Mouse (Mus musculus) splenic B cell, adult 2 months (primary cell): ENCODE results near the gene Ppp1r12b.

ENCODE experiments used
- DNase-seq: peaks from one replicate; pipeline ENCODE4 v3.0.0-alpha.2; 2011; ENCODE audit warnings: low read depth, low spot score
- H3K27me3 ChIP-seq: 2 replicates; pipeline ENCODE4 v1.6.1; 2012; ENCODE audit warnings: mild to moderate bottlenecking, low read length, moderate library complexity, mixed read lengths; ENCODE audit not compliant: control insufficient read depth, poor library complexity, insufficient read depth, severe bottlenecking
- H3K36me3 ChIP-seq: 2 replicates; pipeline ENCODE4 v1.6.1; 2012; ENCODE audit warnings: mild to moderate bottlenecking, low read length, moderate library complexity, mixed read lengths; ENCODE audit not compliant: control insufficient read depth, poor library complexity, insufficient read depth, severe bottlenecking

The Ppp1r12b gene

DNA sequence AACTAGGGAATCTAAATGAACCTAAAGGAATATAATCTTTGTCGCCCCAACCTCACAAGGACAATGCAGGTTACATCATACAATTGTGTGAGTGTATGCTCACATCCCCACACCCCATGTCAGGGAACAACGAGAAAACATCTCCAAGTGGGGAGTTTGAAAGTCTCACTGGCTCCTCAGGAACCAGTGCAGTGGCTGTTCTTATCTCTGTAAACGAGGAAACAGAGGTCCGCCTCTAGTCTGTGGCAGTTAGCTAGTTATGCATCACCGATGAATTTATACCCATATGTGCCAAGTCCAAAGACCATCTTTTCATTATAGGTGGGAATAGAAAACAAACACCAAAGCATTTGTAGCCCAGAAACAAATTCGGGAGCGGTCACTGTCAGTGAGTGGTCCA, 194.2 kb downstream of the Ppp1r12b start:
- Histone ChIP-seq H3K36me3 (no peaks in the 10 kb centered on the region), H3K27me3 (no peaks in the 10 kb centered on the region)
- no peak for DNase-seq

DNA sequence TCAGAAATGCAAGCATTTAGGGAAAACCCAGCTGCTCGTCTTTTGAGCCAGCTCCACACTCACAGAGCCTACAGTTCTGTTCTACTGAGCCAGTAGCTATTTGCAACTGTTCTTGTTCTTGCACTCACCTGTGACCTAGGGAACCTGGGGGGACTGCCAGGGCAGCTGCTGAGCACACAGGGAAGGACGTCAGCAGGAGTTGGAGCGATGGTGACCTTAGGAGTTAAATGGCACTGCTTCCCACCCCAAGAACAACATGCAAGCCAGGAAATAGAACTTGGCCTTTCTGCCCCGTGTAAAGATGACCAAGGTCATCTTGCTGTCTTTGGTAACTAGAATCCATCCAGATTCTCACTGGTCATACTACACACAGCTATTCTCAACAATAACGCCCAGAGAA, 195.1 kb downstream of the Ppp1r12b start:
- Histone ChIP-seq H3K27me3 (no peaks in the 10 kb centered on the region), H3K36me3 (no peaks in the 10 kb centered on the region)
- no peak for DNase-seq

DNA sequence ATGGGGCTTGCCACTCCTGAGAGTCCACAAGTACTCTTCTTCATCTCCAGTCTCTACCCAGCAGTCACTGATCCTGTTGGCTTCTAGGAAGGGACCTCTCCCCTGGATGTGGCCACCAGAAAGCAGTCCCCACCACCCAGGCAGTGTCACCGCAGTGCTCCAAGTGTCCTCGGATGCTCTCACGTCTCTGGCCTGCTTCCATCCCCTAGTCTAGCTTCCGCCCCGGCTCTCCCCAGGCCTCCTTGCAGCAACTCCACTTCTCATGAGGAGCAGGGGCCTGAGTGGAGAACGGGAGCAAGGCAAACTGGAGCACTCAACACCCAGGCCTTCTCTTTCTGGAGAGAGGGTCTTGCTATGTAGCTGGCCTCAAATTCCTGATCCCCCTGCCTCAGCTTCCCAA, 196.6 kb downstream of the Ppp1r12b start:
- H3K27me3 ChIP-seq, result no peaks in the 10 kb centered on the region
- H3K36me3 ChIP-seq, result no peaks in the 10 kb centered on the region
- no peak for DNase-seq

DNA sequence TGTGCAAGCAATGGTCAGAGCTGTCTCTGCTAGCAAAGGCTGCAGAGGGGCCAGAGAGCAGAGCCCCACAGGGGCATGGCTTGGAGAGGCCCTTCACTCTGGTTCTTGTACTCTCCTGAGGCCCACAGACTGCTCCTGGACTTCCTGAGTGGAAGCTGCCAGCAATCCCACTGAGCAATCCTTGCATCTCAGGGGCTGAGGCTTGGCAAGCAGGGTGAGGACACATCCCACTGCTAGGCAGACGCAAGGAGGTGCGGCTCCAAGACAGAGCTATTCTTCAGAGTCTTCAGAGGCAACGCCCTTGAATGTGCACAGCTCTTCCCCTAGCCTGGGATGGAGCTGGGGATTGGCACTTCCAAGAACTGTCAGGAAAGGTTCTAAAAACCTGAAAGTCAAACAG, 198.5 kb downstream of the Ppp1r12b start:
- no peak for DNase-seq
- no peaks in the 10 kb centered on the region for H3K27me3 ChIP-seq
- H3K36me3 ChIP-seq, result no peaks in the 10 kb centered on the region

DNA sequence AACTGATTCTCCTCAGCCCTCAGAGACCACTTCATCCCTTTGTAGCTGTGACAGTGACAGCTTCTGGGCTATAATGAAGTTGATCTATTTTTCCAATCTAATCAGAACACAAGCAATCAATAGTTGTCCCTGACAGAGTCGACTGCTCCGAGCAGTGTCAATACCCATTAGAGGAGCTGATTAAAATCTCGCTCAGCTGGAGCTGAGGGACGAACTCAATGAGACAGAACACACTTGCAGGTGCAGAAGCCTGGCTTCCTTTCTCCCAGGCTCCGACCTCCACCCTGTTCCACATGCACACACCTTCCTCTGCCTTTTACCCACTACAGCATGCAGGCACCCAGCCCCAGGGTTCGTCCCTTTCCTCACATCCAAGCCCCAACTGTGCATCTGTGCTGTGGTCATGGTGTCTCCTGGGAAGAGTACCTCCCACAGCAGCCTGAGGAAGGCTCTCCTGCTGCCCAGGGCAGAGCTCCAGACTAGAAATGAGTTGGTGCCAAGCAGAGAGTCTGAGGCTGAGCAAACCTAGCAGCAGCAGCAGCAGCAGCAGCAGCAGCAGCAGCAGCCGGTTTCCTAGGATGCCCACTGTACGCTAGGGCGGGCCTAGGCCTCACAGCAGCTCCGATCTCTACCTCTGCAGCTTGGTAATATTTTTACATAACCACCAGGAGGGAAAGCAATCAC, 199.4 kb downstream of the Ppp1r12b start:
- Histone ChIP-seq H3K36me3 (no peaks in the 10 kb centered on the region), H3K27me3 (no peaks in the 10 kb centered on the region; the same call in 1 of the 2 replicates)
- no peak for DNase-seq

DNA sequence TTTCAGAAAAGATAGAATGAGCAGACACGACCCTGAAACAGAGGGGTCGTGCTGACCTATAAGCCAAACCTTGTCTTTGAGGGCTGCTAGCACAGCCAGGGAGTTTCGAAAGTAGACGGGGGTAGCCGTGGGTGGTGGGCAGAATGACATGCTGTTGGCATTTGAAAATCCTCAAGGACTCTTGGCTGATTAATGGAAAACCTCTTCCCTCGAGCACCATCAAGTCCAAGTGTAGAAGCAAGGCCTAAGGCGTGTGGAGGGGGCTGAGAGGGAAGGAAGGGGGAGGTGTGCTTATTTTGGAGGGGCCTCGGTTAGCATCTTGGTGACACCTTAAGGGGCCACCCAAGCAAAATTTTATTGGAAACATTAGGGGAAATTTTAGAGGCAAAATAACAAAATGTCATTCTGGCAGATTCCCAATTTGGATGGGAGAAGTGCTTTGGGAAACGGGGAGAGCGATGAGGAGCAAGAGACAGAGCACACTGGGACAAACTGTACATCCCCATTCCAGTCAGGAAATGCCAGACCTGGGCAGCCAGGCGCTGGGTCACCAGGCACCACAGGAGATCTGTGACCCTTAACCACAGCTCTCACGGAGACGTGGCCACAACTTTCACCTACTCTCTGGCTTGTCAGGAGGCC, 200.1 kb downstream of the Ppp1r12b start:
- H3K36me3 ChIP-seq, result no peaks in the 10 kb centered on the region
- H3K27me3 ChIP-seq, result no peaks in the 10 kb centered on the region; the same call in 1 of the 2 replicates
- DNase-seq, result no peak

DNA sequence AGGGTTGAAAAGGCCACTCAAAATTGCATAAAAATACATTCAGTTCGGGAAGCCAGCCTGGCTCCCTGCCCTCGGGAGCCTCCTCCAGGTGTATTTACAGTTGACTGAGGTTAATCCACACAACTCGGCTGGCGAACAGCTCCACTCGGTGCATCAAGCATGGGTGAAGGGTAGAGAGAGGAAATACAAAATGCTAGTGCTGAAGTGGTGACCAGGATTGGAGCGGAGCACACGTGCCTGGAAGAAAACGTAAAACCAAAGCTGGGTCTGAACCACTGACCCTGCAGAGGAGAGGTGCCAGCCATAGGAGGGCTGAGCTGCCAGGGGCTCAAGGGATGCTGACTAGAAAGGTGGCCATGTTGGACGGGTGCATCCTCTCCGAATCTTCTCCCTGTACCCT, 200.9 kb downstream of the Ppp1r12b start:
- DNase-seq, result no peak
- H3K36me3 ChIP-seq, result no peaks in the 10 kb centered on the region
- no peaks in the 10 kb centered on the region; the same call in none of the 2 replicates for H3K27me3 ChIP-seq

DNA sequence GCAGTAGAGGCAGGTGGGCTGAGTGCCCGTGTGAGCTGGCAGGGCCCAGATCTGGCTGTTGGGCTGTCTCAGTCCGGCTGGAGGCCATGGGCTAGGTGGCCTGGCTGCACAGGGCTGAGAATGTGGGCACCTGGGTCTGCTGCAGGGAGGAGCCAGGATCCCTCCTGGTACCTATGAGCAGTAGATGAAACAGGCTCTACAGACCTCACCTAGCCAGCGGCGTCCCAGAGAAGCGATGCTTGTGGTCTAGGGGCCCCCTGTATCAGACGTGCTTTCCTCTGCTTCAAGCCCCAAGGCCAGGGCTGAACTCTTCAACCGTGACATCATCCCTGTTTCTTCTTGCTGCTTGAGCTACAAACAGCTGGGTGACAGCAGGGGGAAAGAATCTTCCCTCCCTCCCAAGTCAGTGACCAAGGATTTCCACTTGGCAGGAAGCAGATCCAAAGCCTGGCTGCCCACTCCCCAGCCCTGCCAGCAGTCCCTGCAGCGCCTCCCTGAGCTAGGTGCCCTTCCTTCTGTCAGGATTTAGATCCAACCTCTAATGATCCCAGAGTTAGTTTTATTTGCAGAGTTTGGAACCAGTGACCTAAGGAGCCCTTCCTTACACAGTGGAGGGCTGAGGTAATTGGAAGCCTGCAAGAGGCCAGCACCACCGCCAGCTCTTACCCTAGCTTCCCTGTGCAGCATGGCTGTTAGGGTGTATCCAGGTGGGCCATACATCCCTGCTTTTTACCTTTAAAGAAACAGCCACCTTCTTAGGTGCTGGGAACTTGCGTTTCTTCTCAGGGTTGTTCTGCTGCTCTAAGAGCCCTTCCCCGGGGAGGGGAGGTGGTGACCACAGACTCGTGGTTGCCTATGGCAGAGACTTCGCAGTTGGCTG, 201.8 kb downstream of the Ppp1r12b start:
- no peaks in the 10 kb centered on the region; the same call in none of the 2 replicates for H3K27me3 ChIP-seq
- no peak for DNase-seq
- no peaks in the 10 kb centered on the region for H3K36me3 ChIP-seq

DNA sequence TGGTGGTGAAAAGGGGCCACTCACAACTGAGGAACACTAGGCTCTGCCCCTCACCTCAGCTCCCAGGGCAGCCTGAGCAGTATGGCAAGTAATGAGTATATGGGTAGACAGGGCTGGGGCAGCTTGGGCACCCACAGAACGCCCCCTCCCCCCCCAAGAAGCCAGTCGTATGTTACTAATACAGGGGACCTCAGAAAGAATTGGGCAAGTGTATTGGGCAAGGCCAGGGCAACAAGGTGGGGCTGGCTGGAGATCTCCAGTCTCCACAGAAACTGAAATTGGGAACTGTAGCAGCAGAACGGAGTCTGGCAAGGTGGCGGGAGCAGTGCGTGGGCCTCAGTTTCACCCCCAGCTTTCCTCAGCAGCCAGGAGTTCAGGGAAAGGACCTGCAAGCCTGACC, 203.3 kb downstream of the Ppp1r12b start:
- no peaks in the 10 kb centered on the region; the same call in none of the 2 replicates for H3K27me3 ChIP-seq
- no peaks in the 10 kb centered on the region for H3K36me3 ChIP-seq
- DNase-seq, result no peak

DNA sequence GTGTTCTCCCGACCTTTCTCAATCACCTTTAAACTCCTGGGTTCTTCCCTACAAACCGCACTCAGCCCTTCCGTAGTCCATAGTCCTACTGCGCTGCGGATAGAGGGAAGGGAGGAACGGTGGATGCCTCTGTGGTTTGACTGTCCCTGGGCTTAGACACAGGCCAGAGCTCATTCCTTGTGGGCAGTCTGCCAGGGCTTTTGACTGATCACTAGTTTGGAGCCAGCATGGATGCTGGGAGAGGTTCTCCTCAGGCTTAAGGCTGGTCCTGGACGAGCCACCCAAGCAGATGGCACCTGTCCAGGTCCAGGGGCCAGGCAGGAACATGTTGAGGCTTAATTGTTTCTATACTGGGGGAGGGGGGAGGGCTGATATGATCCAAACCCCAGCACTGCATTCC, 205.9 kb downstream of the Ppp1r12b start:
- Histone ChIP-seq H3K36me3 (no peaks in the 10 kb centered on the region), H3K27me3 (no peaks in the 10 kb centered on the region; the same call in none of the 2 replicates)
- DNase-seq, result no peak

DNA sequence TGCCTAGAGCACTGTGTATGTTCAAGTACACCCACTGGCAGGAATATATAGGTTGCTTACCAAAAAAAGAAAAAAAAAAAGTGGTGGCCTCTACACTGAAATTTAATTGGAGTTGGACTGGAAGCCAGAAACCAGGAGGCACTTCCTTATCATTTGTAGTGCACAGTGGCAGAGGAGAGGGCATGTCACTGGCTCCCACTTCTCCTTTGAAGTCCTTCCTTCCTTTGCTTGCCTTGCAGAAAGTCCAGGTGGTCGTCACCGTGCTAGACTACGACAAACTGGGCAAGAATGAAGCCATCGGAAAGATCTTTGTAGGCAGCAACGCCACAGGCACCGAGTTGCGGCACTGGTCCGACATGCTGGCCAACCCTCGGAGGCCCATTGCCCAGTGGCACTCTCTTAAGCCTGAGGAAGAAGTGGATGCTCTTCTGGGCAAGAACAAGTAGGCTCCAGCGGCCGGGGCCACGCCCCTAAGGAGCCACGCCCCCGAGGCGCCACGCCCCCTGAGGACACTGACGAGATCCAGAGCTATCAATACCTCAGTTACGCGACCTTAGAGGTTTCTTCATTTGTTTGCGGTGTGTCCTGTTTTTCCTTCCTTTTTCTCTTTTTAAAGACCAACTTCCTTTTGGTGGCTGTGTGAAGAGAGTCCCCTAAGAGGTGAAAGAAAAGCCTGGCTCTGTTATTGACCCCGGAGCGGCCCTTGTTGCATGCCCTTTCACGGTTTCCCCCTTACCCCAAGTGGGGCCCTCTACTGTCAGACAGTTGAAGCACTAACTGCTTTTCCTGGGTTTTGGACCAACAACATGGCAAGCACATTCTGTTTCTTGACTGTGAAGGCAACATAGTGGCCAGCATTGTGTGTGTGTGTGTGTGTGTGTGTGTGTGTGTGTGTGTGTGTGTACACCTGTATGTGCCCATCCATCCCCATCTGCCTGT, 208.2 kb downstream of the Ppp1r12b start:
- no peaks in the 10 kb centered on the region; the same call in none of the 2 replicates for H3K27me3 ChIP-seq
- peak; percentile 73 for DNase-seq
- H3K36me3 ChIP-seq, result no peaks in the 10 kb centered on the region

DNA sequence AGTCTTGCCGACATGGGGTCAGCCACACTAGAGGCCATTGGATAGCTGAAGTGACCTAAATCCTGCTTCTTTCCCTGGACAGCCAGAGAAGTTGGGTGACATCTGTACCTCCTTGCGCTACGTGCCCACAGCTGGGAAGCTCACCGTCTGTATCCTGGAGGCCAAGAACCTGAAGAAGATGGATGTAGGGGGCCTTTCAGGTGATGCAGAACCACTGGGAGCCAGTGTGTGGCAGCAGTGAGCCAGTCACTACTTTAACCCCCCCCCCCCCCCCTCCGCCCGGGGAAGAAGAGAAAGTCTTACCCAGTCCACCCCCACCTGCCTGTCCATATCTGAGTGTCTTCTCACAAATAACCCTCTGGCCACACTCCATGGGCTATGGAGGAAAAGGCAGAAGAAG, 210.1 kb downstream of the Ppp1r12b start:
- DNase-seq, result peak; percentile 58
- no peaks in the 10 kb centered on the region for H3K36me3 ChIP-seq
- no peaks in the 10 kb centered on the region; the same call in 1 of the 2 replicates for H3K27me3 ChIP-seq

DNA sequence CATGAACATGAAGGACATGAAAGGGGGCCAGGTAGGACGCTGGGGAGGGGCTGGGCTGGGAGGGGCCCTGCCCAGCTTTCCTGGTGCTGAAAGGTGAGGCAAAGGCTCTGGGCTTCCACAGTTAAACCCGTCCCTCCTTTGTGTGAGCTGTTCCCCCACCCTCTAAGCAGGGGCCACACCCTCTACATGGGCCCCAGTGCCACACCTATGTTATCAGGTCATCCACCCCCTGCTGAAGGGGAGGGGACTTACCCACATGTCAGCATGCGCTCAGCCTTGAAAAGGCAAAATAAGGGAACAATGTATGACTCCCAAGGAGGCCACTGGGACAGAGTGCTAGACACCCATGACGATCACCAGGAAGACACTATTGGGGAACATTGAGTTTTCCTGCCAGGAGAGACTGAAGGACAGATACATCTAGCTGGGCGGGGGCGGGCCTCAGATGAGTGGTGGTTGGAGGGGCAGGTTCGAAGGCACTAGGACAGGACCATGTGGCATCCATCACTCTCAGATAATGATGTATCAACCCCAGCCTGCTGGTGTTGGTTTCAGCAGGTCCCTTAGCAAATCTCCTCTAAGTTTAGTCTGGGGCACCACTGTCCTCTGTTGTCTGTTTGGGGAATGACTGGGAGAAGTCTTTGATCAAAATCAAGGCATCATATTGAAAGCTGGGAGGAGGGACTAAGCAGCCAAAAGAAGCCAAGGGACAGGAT, 213.6 kb downstream of the Ppp1r12b start:
- DNase-seq, result no peak
- Histone ChIP-seq H3K36me3 (no peaks in the 10 kb centered on the region), H3K27me3 (peaks cover 1% of the 10 kb centered on the region; the same call in 1 of the 2 replicates)
